Mouse (Mus musculus) left cerebral cortex, adult 2 months (tissue): ENCODE results near the gene Sgo1. TPM values are rescaled to one million over a fixed set of nuclear protein-coding genes. Genes with fewer than 3 reads are reported as not detected.
"Not testable (repeated sequence)": the region's sequence is repeated elsewhere in the genome, so short reads cannot be mapped to it uniquely, and the experiment has no call there.

Source experiments
- DNase-seq, 2 experiments: peaks; one replicate each; pipeline ENCODE4 v3.0.0; 2021 to 2022; ENCODE audit warnings: low spot score in 2 of 2, mixed read lengths in 1 of 2; ENCODE audit errors: extremely low spot score in 1 of 2
- H3K27ac ChIP-seq: fragments of 200-600 bp; 2 replicates; pipeline ENCODE4 v1.8.1; 2022
- H3K4me3 ChIP-seq: fragments of 200-600 bp; 2 replicates; pipeline ENCODE4 v1.8.1; 2022
- CTCF ChIP-seq: fragments of 200-600 bp; IDR thresholded peaks from 2 replicates; pipeline ENCODE4 v1.8.1; 2022; ENCODE audit warnings: antibody characterized with exemption, mild to moderate bottlenecking, moderate library complexity
- intact Hi-C: fragments of 180-260 bp; cut with DNase I; formaldehyde crosslinking; loops from one replicate; pipeline ENCODE4 v1.15.1; 2025
- long read RNA-seq, 2 experiments: library from polyadenylated mRNA; stranded (forward); transcript quantifications; one replicate each; pipeline ENCODE4 v2.0.0; 2021; ENCODE audit warnings: borderline mapping rate in 2 of 2
- total RNA-seq, 2 experiments: library from RNA; stranded (reverse); gene quantifications; 2 replicates each; pipeline ENCODE4 v1.2.3; 2021

Sgo1 gene
- under 1 TPM in 1 of 2 experiments, not detected in 1; 0.12 TPM for total RNA-seq
- long read RNA-seq, experiment 1, partial matches to known transcripts: 0 of 1 reads
- long read RNA-seq, experiment 1, other reads (novel, unspliced or antisense): 0 of 1 reads
- long read RNA-seq, experiment 2: 0 reads

- Histone ChIP-seq H3K27ac (peak within 1 kb of the TSS; percentile 93), H3K4me3 (peak within 1 kb of the TSS; percentile 55)
- intact Hi-C loops: loop anchor here (1.0 to 2.0 kb wide), 2 partner anchors 120 to 211 kb away; no protein-coding TSS in a partner anchor
- peak; percentile 96 for DNase-seq
- peak; percentile 42 for TF ChIP-seq CTCF
These were observed at the start of gene Sgo1 for GRCm38 (mm10) chr17:53688877-53689802. Sgo1 (minus strand) TSS chr17:53689333.

DNA sequence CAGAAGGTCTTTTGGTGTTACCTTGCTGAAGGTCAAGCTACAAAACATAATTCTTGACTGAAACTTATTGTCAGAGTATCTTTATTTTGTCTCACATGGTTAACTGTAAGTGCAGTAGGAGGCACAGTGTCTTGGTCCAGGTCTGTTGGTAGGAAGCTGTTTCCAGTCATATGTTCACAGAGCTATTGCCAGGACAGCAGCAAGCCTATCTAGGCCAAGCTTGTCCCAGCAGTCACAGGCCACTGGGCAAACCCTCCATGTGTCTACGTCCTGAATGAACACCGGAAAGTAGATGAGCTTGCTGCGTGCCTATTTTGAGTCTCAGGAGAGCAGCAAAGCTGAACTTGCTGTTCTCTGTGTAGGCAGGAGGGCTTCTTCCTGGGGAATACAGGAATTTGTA, 29.8 kb upstream of the Sgo1 start:
- not testable (repeated sequence) for H3K27ac ChIP-seq, DNase-seq, H3K4me3 ChIP-seq
- intact Hi-C loops: loop anchor here (5.0 kb wide), 1 partner anchor 198 kb away; no protein-coding TSS in a partner anchor

DNA sequence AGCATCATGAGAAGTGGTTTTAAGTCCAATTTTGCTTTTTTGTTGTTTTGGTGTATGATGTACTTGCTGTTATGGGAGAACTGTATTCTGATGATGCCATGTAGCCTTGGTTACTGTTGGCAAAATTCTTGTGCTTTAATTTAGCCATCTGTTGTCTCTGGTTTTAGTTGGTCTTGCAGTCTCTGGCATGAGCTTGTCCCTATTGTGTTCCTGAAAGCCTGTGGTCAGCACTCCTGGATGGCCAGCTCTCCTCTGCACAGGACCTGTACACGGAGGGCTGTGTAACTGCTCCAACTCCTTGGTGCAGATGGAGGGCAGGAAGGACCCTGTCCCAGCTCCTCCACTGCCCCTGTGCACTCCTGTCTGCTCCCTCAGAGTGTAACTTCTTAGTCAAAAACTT, 29.3 kb upstream of the Sgo1 start:
- Histone ChIP-seq H3K27ac (no peak overlapping the region), H3K4me3 (no peak overlapping the region)
- intact Hi-C loops: loop anchor here (5.0 kb wide), 1 partner anchor 199 kb away; no protein-coding TSS in a partner anchor
- TF ChIP-seq CTCF: no peak
- no peak for DNase-seq

- intact Hi-C loops: loop anchor here (5.0 kb wide), 1 partner anchor 202 kb away; no protein-coding TSS in a partner anchor
- H3K4me3 ChIP-seq, H3K27ac ChIP-seq, DNase-seq: not testable (repeated sequence)
These were observed 26.0 kb upstream of the Sgo1 start for GRCm38 (mm10) chr17:53715161-53715560.

GRCm38 (mm10) chr17:53714453-53714852, 25.3 kb upstream of the Sgo1 start:
- intact Hi-C loops: no loop called here
- H3K27ac ChIP-seq: no peak overlapping the region
- no peak for DNase-seq
- no peak for TF ChIP-seq CTCF
- H3K4me3 ChIP-seq: no peak overlapping the region

DNA sequence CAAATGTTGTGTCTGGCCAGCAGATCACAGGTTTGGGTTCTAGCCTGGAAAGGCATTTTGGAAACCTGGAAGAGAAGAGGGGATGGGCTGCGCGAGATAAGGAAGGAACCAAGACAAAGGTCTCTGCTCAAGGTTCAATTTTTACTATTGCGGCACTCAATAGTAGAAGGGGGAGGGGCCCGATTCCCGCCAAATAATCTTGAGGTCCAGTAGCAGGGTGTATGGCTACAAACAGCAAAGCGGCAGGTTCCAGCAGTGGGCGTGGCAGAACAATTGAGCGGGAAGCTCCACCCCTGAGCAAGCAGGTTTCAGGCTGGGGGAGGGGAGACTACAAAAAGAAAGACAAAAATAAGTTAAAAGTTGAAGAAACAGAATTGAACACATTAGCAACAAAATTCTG, 8.4 kb upstream of the Sgo1 start:
- DNase-seq, H3K27ac ChIP-seq, intact Hi-C loops, H3K4me3 ChIP-seq: not testable (repeated sequence)

- no peak overlapping the region for H3K27ac ChIP-seq
- intact Hi-C loops: loop anchor here (1.0 kb wide), 1 partner anchor 183 kb away; no protein-coding TSS in a partner anchor
- peak in 1 of 2 experiments; percentile 14 for DNase-seq
- H3K4me3 ChIP-seq: no peak overlapping the region
- TF ChIP-seq CTCF: peak; percentile 60
These were observed 4.9 kb upstream of the Sgo1 start for GRCm38 (mm10) chr17:53694039-53694438.

DNA sequence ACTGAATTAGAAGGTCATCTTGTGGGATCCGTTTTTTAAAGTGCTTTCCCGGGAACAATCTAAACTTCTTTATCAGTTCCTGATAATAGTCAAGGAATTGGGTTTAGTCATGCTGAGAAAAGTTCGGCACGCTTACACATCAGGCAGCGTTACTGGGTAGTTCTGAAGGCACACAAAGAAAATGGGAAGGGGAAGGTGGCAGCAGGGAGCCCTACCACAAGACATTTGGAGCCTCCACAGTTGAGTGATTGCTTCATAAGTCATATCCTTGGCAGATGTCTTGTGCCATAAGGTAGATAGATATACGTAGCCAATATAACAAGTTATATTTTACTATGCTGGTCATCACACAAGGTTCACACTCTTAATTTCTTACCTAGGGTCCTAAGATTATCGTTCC, 813 bp upstream of the Sgo1 start:
- DNase-seq: peak in 1 of 2 experiments; percentile 15
- H3K4me3 ChIP-seq: peak overlapping the region; percentile 55
- no peak for TF ChIP-seq CTCF
- intact Hi-C loops: loop anchor here (1.0 to 2.0 kb wide), 2 partner anchors 121 to 212 kb away; no protein-coding TSS in a partner anchor
- peak overlapping the region; percentile 93 for H3K27ac ChIP-seq

DNA sequence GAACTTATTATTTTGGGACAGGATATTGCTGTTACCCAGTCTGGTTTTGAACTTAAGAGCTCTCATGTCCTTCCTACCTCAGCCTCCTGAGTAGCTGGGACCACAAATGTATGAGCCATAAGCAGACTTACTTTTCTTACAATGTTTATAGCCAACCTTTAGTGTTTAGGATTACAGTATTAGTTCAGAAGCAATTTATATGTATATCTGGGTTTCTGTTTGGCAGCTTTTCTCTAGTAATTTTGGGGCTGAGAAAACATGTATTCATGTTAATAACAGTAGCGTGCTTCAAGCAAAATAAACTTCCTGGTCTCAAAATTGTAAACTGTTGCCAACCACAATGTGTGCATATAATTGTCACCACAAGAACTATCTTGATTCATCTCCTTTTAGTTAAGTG, 812 bp downstream of the Sgo1 start:
- DNase-seq: no peak
- no peak for TF ChIP-seq CTCF
- intact Hi-C loops: loop anchor here (2.0 kb wide), 1 partner anchor 120 kb away; no protein-coding TSS in a partner anchor
- no peak overlapping the region for H3K4me3 ChIP-seq
- no peak overlapping the region for H3K27ac ChIP-seq

DNA sequence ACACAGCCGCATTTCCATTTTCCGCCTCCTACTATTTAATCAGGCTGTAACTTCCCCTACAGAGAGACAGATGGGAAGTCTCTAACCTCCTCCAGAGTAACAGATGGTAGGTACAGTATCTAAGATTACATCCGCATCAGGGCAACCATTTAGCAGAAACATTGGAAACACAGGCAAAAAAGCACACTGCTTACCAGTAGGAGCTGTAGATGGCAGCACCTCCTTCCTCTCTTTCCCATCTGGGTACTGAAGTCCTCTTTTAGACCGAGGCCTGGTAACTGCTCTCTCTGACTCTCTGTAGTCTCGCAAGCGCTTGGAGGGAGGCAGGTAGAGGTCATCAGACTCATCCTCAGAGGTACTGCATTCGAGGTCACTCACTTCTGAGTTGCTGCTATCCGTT, 10.4 kb downstream of the Sgo1 start:
- DNase-seq: peak; percentile 14 to 44
- intact Hi-C loops: loop anchor here (1.0 to 5.0 kb wide), 2 partner anchors 91 to 154 kb away; no protein-coding TSS in a partner anchor
- H3K27ac ChIP-seq: no peak overlapping the region
- TF ChIP-seq CTCF: peak; percentile 70
- no peak overlapping the region for H3K4me3 ChIP-seq

DNA sequence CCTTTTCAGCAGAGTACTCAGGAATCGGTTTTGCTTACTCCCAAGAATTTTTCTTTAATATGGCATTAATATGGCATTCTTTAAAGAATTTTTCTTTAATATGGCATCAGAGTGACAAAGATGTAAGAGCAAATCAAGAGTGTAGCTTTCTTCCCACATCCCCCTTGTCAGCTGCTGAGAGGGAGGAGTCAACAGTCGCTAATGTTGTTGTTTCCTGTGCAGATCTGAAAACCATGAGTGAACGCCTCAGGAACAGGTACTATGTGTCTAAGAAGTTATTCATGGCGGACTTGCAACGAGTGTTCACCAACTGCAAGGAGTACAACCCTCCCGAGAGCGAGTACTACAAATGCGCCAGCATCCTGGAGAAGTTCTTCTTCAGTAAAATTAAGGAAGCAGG, 18.7 kb downstream of the Sgo1 start:
- intact Hi-C loops: no loop called here
- DNase-seq: no peak
- TF ChIP-seq CTCF: no peak
- Histone ChIP-seq H3K27ac (no peak overlapping the region), H3K4me3 (no peak overlapping the region)

GRCm38 (mm10) chr17:53664703-53665382, 24.3 kb downstream of the Sgo1 start:
- Histone ChIP-seq H3K4me3 (no peak overlapping the region), H3K27ac (no peak overlapping the region)
- intact Hi-C loops: no loop called here
- no peak for TF ChIP-seq CTCF
- no peak for DNase-seq
